Mouse (Mus musculus) midbrain, embryonic 10.5 days (tissue): ENCODE data around the gene Frmd6. TPM values are rescaled to one million over a fixed set of nuclear protein-coding genes. Genes with fewer than 3 reads are reported as not detected.

Source experiments
- DNase-seq: peaks from one replicate; pipeline ENCODE4 v3.0.0-alpha.2; 2017; ENCODE audit warnings: low spot score
- H3K27ac ChIP-seq: fragments of 300-500 bp; sonication (generic); replicated peaks from 2 replicates; pipeline ENCODE4 v1.5.1; 2016; ENCODE audit warnings: mild to moderate bottlenecking
- H3K27me3 ChIP-seq: fragments of 300-500 bp; sonication (generic); 2 replicates; pipeline ENCODE4 v1.6.1; 2016; ENCODE audit warnings: low read depth, mild to moderate bottlenecking; ENCODE audit not compliant: poor library complexity, severe bottlenecking
- H3K36me3 ChIP-seq: fragments of 300-500 bp; sonication (generic); 2 replicates; pipeline ENCODE4 v1.6.1; 2016; ENCODE audit warnings: mild to moderate bottlenecking, moderate library complexity
- H3K4me1 ChIP-seq: fragments of 300-500 bp; sonication (generic); 2 replicates; pipeline ENCODE4 v1.6.1; 2016
- H3K4me3 ChIP-seq: fragments of 300-500 bp; sonication (generic); 2 replicates; pipeline ENCODE4 v1.5.1; 2016; ENCODE audit warnings: mild to moderate bottlenecking, moderate library complexity
- H3K9me3 ChIP-seq: fragments of 300-500 bp; sonication (generic); replicated peaks from 2 replicates; pipeline ENCODE4 v1.6.1; 2016; ENCODE audit warnings: mild to moderate bottlenecking
- WGBS: fragments of 180-500 bp; shearing (Covaris S2); methylation state at CpG from one replicate; pipeline ENCODE4 v1.1.7; 2016; 5-methylcytosine and 5-hydroxymethylcytosine counted together
- polyA plus RNA-seq: library from polyadenylated mRNA; unstranded; fragments of >200 nt; fragmentation: Nextera tagmentation; extraction: Ambion mirVana; gene quantifications from 2 replicates; pipeline ENCODE4 v1.2.1, GENCODE M21; 2016

The Frmd6 gene
- polyA plus RNA-seq, 1 experiment from 2014 or later: 18.0 TPM

- Histone ChIP-seq H3K27me3 (no peaks in the 10 kb centered on the region), H3K4me1 (peaks cover 29% of the 10 kb centered on the region), H3K36me3 (0 out of 2 replicates have a peak, but pooled peaks cover 8% of the 10 kb centered on the region), H3K9me3 (no peaks in the 10 kb centered on the region), H3K27ac (peak overlapping the region; percentile 46), H3K4me3 (no peak overlapping the region)
- no peak for DNase-seq
- 82% methylated on average over 9 of the region's 9 CpGs for WGBS
Observed at GRCm38 (mm10) chr12:70868988-70869291, 43.6 kb downstream of the Frmd6 start.

- WGBS: 86% methylated on average over 6 of the region's 6 CpGs
- Histone ChIP-seq H3K4me3 (no peak overlapping the region), H3K36me3 (peaks cover 12% of the 10 kb centered on the region), H3K27me3 (no peaks in the 10 kb centered on the region), H3K27ac (no peak overlapping the region), H3K9me3 (no peaks in the 10 kb centered on the region), H3K4me1 (peaks cover 10% of the 10 kb centered on the region)
- no peak for DNase-seq
Observed at GRCm38 (mm10) chr12:70873544-70873943, 48.2 kb downstream of the Frmd6 start.

GRCm38 (mm10) chr12:70876270-70876998 lies 51.1 kb downstream of the Frmd6 start:
- H3K27me3 ChIP-seq: no peaks in the 10 kb centered on the region
- H3K36me3 ChIP-seq: peaks cover 40% of the 10 kb centered on the region
- H3K27ac ChIP-seq: no peak overlapping the region
- no peak overlapping the region for H3K4me3 ChIP-seq
- H3K4me1 ChIP-seq: peaks cover under 1% of the 10 kb centered on the region; the same call in 1 of the 2 replicates
- 92% methylated on average over 21 of the region's 21 CpGs for WGBS
- no peaks in the 10 kb centered on the region for H3K9me3 ChIP-seq
- DNase-seq: no peak

- Histone ChIP-seq H3K4me1 (no peaks in the 10 kb centered on the region; the same call in 1 of the 2 replicates), H3K4me3 (no peak overlapping the region), H3K36me3 (peaks cover 52% of the 10 kb centered on the region), H3K27me3 (no peaks in the 10 kb centered on the region), H3K9me3 (no peaks in the 10 kb centered on the region), H3K27ac (no peak overlapping the region)
- 88% methylated on average over 20 of the region's 20 CpGs for WGBS
- DNase-seq: no peak
Observed at GRCm38 (mm10) chr12:70877926-70878710, 52.8 kb downstream of the Frmd6 start.

GRCm38 (mm10) chr12:70880396-70880975 lies 55.2 kb downstream of the Frmd6 start:
- DNase-seq: no peak
- WGBS: 78% methylated on average over 9 of the region's 9 CpGs
- Histone ChIP-seq H3K27ac (no peak overlapping the region), H3K36me3 (peaks cover 53% of the 10 kb centered on the region), H3K27me3 (peaks cover under 1% of the 10 kb centered on the region; the same call in 1 of the 2 replicates), H3K4me3 (no peak overlapping the region), H3K9me3 (no peaks in the 10 kb centered on the region), H3K4me1 (no peaks in the 10 kb centered on the region; the same call in 1 of the 2 replicates)

GRCm38 (mm10) chr12:70881340-70881739 lies 56.0 kb downstream of the Frmd6 start:
- Histone ChIP-seq H3K4me1 (no peaks in the 10 kb centered on the region; the same call in 1 of the 2 replicates), H3K9me3 (no peaks in the 10 kb centered on the region), H3K27me3 (peaks cover 6% of the 10 kb centered on the region; the same call in 1 of the 2 replicates), H3K27ac (no peak overlapping the region), H3K4me3 (no peak overlapping the region), H3K36me3 (peaks cover 53% of the 10 kb centered on the region)
- 91% methylated on average over 12 of the region's 12 CpGs for WGBS
- no peak for DNase-seq

GRCm38 (mm10) chr12:70881854-70882253 lies 56.5 kb downstream of the Frmd6 start:
- Histone ChIP-seq H3K4me1 (no peaks in the 10 kb centered on the region; the same call in 1 of the 2 replicates), H3K27me3 (peaks cover 7% of the 10 kb centered on the region; the same call in 1 of the 2 replicates), H3K4me3 (no peak overlapping the region), H3K36me3 (peaks cover 53% of the 10 kb centered on the region), H3K9me3 (no peaks in the 10 kb centered on the region), H3K27ac (no peak overlapping the region)
- no peak for DNase-seq
- WGBS: 97% methylated on average over 4 of the region's 4 CpGs

- H3K36me3 ChIP-seq: peaks cover 53% of the 10 kb centered on the region
- WGBS: 96% methylated on average over 14 of the region's 14 CpGs
- no peak overlapping the region for H3K4me3 ChIP-seq
Observed at GRCm38 (mm10) chr12:70883141-70883540, 57.8 kb downstream of the Frmd6 start.

GRCm38 (mm10) chr12:70884113-70884512 lies 58.8 kb downstream of the Frmd6 start:
- Histone ChIP-seq H3K4me3 (no peak overlapping the region), H3K4me1 (no peaks in the 10 kb centered on the region), H3K27me3 (peaks cover 29% of the 10 kb centered on the region), H3K36me3 (peaks cover 52% of the 10 kb centered on the region), H3K9me3 (no peaks in the 10 kb centered on the region), H3K27ac (no peak overlapping the region)
- WGBS: 92% methylated on average over 7 of the region's 7 CpGs
- DNase-seq: no peak

More at GRCm38 (mm10) chr12:70883141-70883540, 57.8 kb downstream of the Frmd6 start:
- DNase-seq: no peak
- Histone ChIP-seq H3K27ac (no peak overlapping the region), H3K27me3 (peaks cover 20% of the 10 kb centered on the region), H3K9me3 (no peaks in the 10 kb centered on the region), H3K4me1 (no peaks in the 10 kb centered on the region)

- Histone ChIP-seq H3K36me3 (peaks cover 46% of the 10 kb centered on the region), H3K27ac (no peak overlapping the region), H3K4me1 (peaks cover 2% of the 10 kb centered on the region), H3K9me3 (no peaks in the 10 kb centered on the region), H3K27me3 (peaks cover 34% of the 10 kb centered on the region), H3K4me3 (no peak overlapping the region)
- 91% methylated on average over 5 of the region's 6 CpGs for WGBS
- no peak for DNase-seq
Observed at GRCm38 (mm10) chr12:70884973-70885372, 59.7 kb downstream of the Frmd6 start.

GRCm38 (mm10) chr12:70885576-70885975 lies 60.3 kb downstream of the Frmd6 start:
- no peak overlapping the region for H3K27ac ChIP-seq
- H3K4me3 ChIP-seq: no peak overlapping the region
- H3K27me3 ChIP-seq: peaks cover 34% of the 10 kb centered on the region
- H3K9me3 ChIP-seq: no peaks in the 10 kb centered on the region
- WGBS: 87% methylated on average over 10 of the region's 10 CpGs
- peaks cover 46% of the 10 kb centered on the region for H3K36me3 ChIP-seq
- peaks cover 8% of the 10 kb centered on the region for H3K4me1 ChIP-seq
- no peak for DNase-seq

GRCm38 (mm10) chr12:70890405-70890804 lies 65.1 kb downstream of the Frmd6 start:
- Histone ChIP-seq H3K4me1 (peaks cover 18% of the 10 kb centered on the region), H3K4me3 (no peak overlapping the region), H3K27me3 (peaks cover 75% of the 10 kb centered on the region), H3K36me3 (peaks cover 57% of the 10 kb centered on the region), H3K9me3 (no peaks in the 10 kb centered on the region), H3K27ac (peak overlapping the region; percentile 39; the same call in 1 of the 2 replicates)
- WGBS: 64% methylated on average over 5 of the region's 5 CpGs
- no peak for DNase-seq
